Mouse (Mus musculus): ENCODE measurements around the gene Flnb.
A peak's percentile ranks its signal among the peaks of the same experiment; 100 is the strongest.

The Flnb gene

GRCm38 (mm10) chr14:7826151-7826937 lies 8.6 kb downstream of the Flnb start:
- DNase-seq (ENCODE audit: extremely low spot score), result peak; percentile 37

GRCm38 (mm10) chr14:7829181-7829580 lies 11.4 kb downstream of the Flnb start:
- DNase-seq (ENCODE audit: extremely low spot score), result no peak

- no peak for DNase-seq (ENCODE audit: extremely low spot score)
Observed at GRCm38 (mm10) chr14:7831770-7832439, 14.1 kb downstream of the Flnb start.

- DNase-seq (ENCODE audit: extremely low spot score), result no peak
Observed at GRCm38 (mm10) chr14:7832440-7832783, 14.7 kb downstream of the Flnb start.

- DNase-seq (ENCODE audit: extremely low spot score), result no peak
Observed at GRCm38 (mm10) chr14:7833458-7833857, 15.7 kb downstream of the Flnb start.

- DNase-seq (ENCODE audit: extremely low spot score), result no peak
Observed at GRCm38 (mm10) chr14:7838564-7839089, 20.9 kb downstream of the Flnb start.

GRCm38 (mm10) chr14:7839950-7840514 lies 22.3 kb downstream of the Flnb start:
- DNase-seq (ENCODE audit: extremely low spot score), result no peak

GRCm38 (mm10) chr14:7842631-7843332 lies 25.0 kb downstream of the Flnb start:
- no peak for DNase-seq (ENCODE audit: extremely low spot score)

GRCm38 (mm10) chr14:7846696-7847095 lies 28.9 kb downstream of the Flnb start:
- no peak for DNase-seq (ENCODE audit: extremely low spot score)

GRCm38 (mm10) chr14:7847746-7848232 lies 30.0 kb downstream of the Flnb start:
- DNase-seq (ENCODE audit: extremely low spot score), result peak; percentile 47

GRCm38 (mm10) chr14:7850913-7851312 lies 33.2 kb downstream of the Flnb start:
- DNase-seq (ENCODE audit: extremely low spot score), result no peak

- DNase-seq (ENCODE audit: extremely low spot score), result peak; percentile 48
Observed at GRCm38 (mm10) chr14:7851543-7852065, 33.8 kb downstream of the Flnb start.

GRCm38 (mm10) chr14:7853691-7854090 lies 35.9 kb downstream of the Flnb start:
- DNase-seq (ENCODE audit: extremely low spot score), result no peak

GRCm38 (mm10) chr14:7854366-7854765 lies 36.6 kb downstream of the Flnb start:
- no peak for DNase-seq (ENCODE audit: extremely low spot score)

GRCm38 (mm10) chr14:7855101-7855500 lies 37.3 kb downstream of the Flnb start:
- no peak for DNase-seq (ENCODE audit: extremely low spot score)

- no peak for DNase-seq (ENCODE audit: extremely low spot score)
Observed at GRCm38 (mm10) chr14:7855501-7855900, 37.7 kb downstream of the Flnb start.

GRCm38 (mm10) chr14:7856348-7856747 lies 38.6 kb downstream of the Flnb start:
- DNase-seq (ENCODE audit: extremely low spot score), result no peak

GRCm38 (mm10) chr14:7857835-7858234 lies 40.1 kb downstream of the Flnb start:
- no peak for DNase-seq (ENCODE audit: extremely low spot score)

GRCm38 (mm10) chr14:7858430-7858829 lies 40.7 kb downstream of the Flnb start:
- no peak for DNase-seq (ENCODE audit: extremely low spot score)

GRCm38 (mm10) chr14:7860525-7861154 lies 42.9 kb downstream of the Flnb start:
- DNase-seq (ENCODE audit: extremely low spot score), result no peak

GRCm38 (mm10) chr14:7861275-7861674 lies 43.5 kb downstream of the Flnb start:
- no peak for DNase-seq (ENCODE audit: extremely low spot score)

Data from embryo, embryonic 9.5 days (tissue).